Mouse (Mus musculus) heart, postnatal 0 days (tissue): ENCODE measurements at regions not wholly inside any gene's neighbourhood (a gene's known extent, or its start where the extent isn't known, plus 50 kb on each side); places are given as distances from the start of the nearest gene placed in this dataset.

Experiments
- ATAC-seq: fragments of 200-750 bp; cut with Nextera tagmentation; 2 replicates; pipeline ENCODE4 v1.8.0; 2017; ENCODE audit warnings: low read depth, moderate number of reproducible peaks, moderate library complexity; ENCODE audit not compliant: insufficient read depth
- DNase-seq: peaks from one replicate; pipeline ENCODE4 v3.0.0-alpha.2; 2016; ENCODE audit warnings: low spot score
- H3K27ac ChIP-seq: fragments of 300-500 bp; sonication (generic); 2 replicates; pipeline ENCODE4 v1.5.1; 2014; ENCODE audit warnings: low read depth, mild to moderate bottlenecking
- H3K27me3 ChIP-seq: fragments of 300-500 bp; sonication (generic); 2 replicates; pipeline ENCODE4 v1.6.1; 2014; ENCODE audit warnings: low read length, mixed read lengths; ENCODE audit not compliant: control insufficient read depth, insufficient read depth
- H3K36me3 ChIP-seq: fragments of 300-500 bp; sonication (generic); replicated peaks from 2 replicates; pipeline ENCODE4 v1.6.1; 2014; ENCODE audit warnings: low read length, mixed read lengths; ENCODE audit not compliant: control insufficient read depth, insufficient read depth
- H3K4me1 ChIP-seq: fragments of 300-500 bp; sonication (generic); 2 replicates; pipeline ENCODE4 v1.6.1; 2014; ENCODE audit warnings: antibody characterized with exemption; ENCODE audit not compliant: control insufficient read depth, insufficient read depth
- H3K4me2 ChIP-seq: fragments of 300-500 bp; sonication (generic); 2 replicates; pipeline ENCODE4 v1.6.1; 2014; ENCODE audit warnings: low read depth, mild to moderate bottlenecking, low read length, moderate library complexity
- H3K4me3 ChIP-seq: fragments of 300-500 bp; sonication (generic); 2 replicates; pipeline ENCODE4 v1.5.1; 2014; ENCODE audit warnings: low read depth, low read length
- H3K9ac ChIP-seq: fragments of 300-500 bp; sonication (generic); replicated peaks from 2 replicates; pipeline ENCODE4 v1.6.1; 2014; ENCODE audit warnings: low read depth, low read length, mixed read lengths
- H3K9me3 ChIP-seq: fragments of 300-500 bp; sonication (generic); replicated peaks from 2 replicates; pipeline ENCODE4 v1.6.1; 2016; ENCODE audit warnings: low read length; ENCODE audit not compliant: control insufficient read depth
- CTCF ChIP-seq: IDR thresholded peaks from 2 replicates; pipeline ENCODE4 v1.5.1; 2016; ENCODE audit warnings: antibody characterized with exemption, control low read depth, low read depth
- EP300 ChIP-seq: IDR thresholded peaks from 2 replicates; pipeline ENCODE4 v1.6.1; 2016; ENCODE audit warnings: antibody characterized with exemption, low read depth
- WGBS: fragments of 180-500 bp; shearing (Covaris S2); extraction: QIAGEN DNeasy Blood & Tissue Kit; methylation state at CpG from one replicate; pipeline ENCODE4 v1.1.7; 2014; 5-methylcytosine and 5-hydroxymethylcytosine counted together

GRCm38 (mm10) chr4:125420561-125421241 lies 69.8 kb upstream of the Grik3 start:
- WGBS, result 41% methylated on average over 5 of the region's 5 CpGs
- H3K4me1 ChIP-seq, result no peaks in the 10 kb centered on the region
- H3K9me3 ChIP-seq, result no peaks in the 10 kb centered on the region
- DNase-seq (no peak), ATAC-seq (no peak)
- H3K4me3 ChIP-seq, result no peak overlapping the region
- H3K27me3 ChIP-seq, result 0 out of 2 replicates have a peak, but pooled peaks cover 8% of the 10 kb centered on the region
- TF ChIP-seq CTCF (no peak), EP300 (no peak)
- H3K4me2 ChIP-seq, result no peak overlapping the region
- H3K9ac ChIP-seq, result no peak overlapping the region
- H3K27ac ChIP-seq, result no peak overlapping the region
- H3K36me3 ChIP-seq, result no peaks in the 10 kb centered on the region

GRCm38 (mm10) chr4:125419491-125420255 lies 70.8 kb upstream of the Grik3 start:
- Histone ChIP-seq H3K36me3 (no peaks in the 10 kb centered on the region), H3K27ac (no peak overlapping the region), H3K4me1 (no peaks in the 10 kb centered on the region), H3K4me2 (no peak overlapping the region), H3K9me3 (no peaks in the 10 kb centered on the region), H3K4me3 (no peak overlapping the region), H3K27me3 (0 out of 2 replicates have a peak, but pooled peaks cover 8% of the 10 kb centered on the region), H3K9ac (no peak overlapping the region)
- WGBS, result 41% methylated on average over 12 of the region's 12 CpGs
- ATAC-seq (no peak), DNase-seq (no peak)
- TF ChIP-seq CTCF (no peak), EP300 (no peak)

GRCm38 (mm10) chr4:125415308-125415707 lies 75.2 kb upstream of the Grik3 start:
- no peak for DNase-seq
- H3K9me3 ChIP-seq, result no peaks in the 10 kb centered on the region
- H3K27ac ChIP-seq, result no peak overlapping the region
- no peak overlapping the region for H3K4me2 ChIP-seq
- WGBS, result 56% methylated on average over 11 of the region's 11 CpGs
- no peak overlapping the region for H3K4me3 ChIP-seq
- H3K36me3 ChIP-seq, result no peaks in the 10 kb centered on the region
- H3K4me1 ChIP-seq, result no peaks in the 10 kb centered on the region
- H3K27me3 ChIP-seq, result 0 out of 2 replicates have a peak, but pooled peaks cover 3% of the 10 kb centered on the region
- TF ChIP-seq CTCF, result no peak
- no peak for TF ChIP-seq EP300
- ATAC-seq, result no peak
- H3K9ac ChIP-seq, result no peak overlapping the region

GRCm38 (mm10) chr4:125413833-125414719 lies 76.4 kb upstream of the Grik3 start:
- H3K9me3 ChIP-seq, result no peaks in the 10 kb centered on the region
- no peak overlapping the region for H3K27ac ChIP-seq
- DNase-seq (no peak), ATAC-seq (no peak)
- no peak overlapping the region for H3K4me3 ChIP-seq
- H3K36me3 ChIP-seq, result no peaks in the 10 kb centered on the region
- no peak for TF ChIP-seq CTCF
- no peak for TF ChIP-seq EP300
- no peak overlapping the region for H3K9ac ChIP-seq
- 73% methylated on average over 7 of the region's 7 CpGs for WGBS
- no peaks in the 10 kb centered on the region for H3K4me1 ChIP-seq
- H3K4me2 ChIP-seq, result no peak overlapping the region
- H3K27me3 ChIP-seq, result 0 out of 2 replicates have a peak, but pooled peaks cover 3% of the 10 kb centered on the region

GRCm38 (mm10) chr4:125410736-125411441 lies 79.6 kb upstream of the Grik3 start:
- 34% methylated on average over 8 of the region's 8 CpGs for WGBS
- H3K4me3 ChIP-seq, result no peak overlapping the region
- no peak overlapping the region for H3K9ac ChIP-seq
- H3K27me3 ChIP-seq, result no peaks in the 10 kb centered on the region
- no peak overlapping the region for H3K4me2 ChIP-seq
- H3K9me3 ChIP-seq, result no peaks in the 10 kb centered on the region
- TF ChIP-seq EP300 (no peak), CTCF (no peak)
- ATAC-seq, result no peak
- H3K36me3 ChIP-seq, result no peaks in the 10 kb centered on the region
- no peak overlapping the region for H3K27ac ChIP-seq
- DNase-seq, result no peak
- no peaks in the 10 kb centered on the region for H3K4me1 ChIP-seq
